Mouse (Mus musculus) WW6 (cell line): ENCODE measurements around the gene Vmn2r56.
"Not testable (repeated sequence)": the region's sequence is repeated elsewhere in the genome, so short reads cannot be mapped to it uniquely, and the experiment has no call there.

Experiments used
- DNase-seq: peaks from one replicate; pipeline ENCODE4 v3.0.0-alpha.2; 2013; ENCODE audit warnings: low read depth, low spot score

Vmn2r56 gene

GRCm38 (mm10) chr7:12734904-12735303 is at the start of gene Vmn2r56:
Vmn2r56 (minus strand) TSS chr7:12735004.
- DNase-seq, result no peak

- peak; percentile 68 for DNase-seq
Measured at GRCm38 (mm10) chr7:12780151-12780830, 45.5 kb upstream of the Vmn2r56 start.

- no peak for DNase-seq
Measured at GRCm38 (mm10) chr7:12779782-12780150, 45.0 kb upstream of the Vmn2r56 start.

- DNase-seq, result no peak
Measured at GRCm38 (mm10) chr7:12779141-12779540, 44.3 kb upstream of the Vmn2r56 start.

- no peak for DNase-seq
Measured at GRCm38 (mm10) chr7:12774606-12775005, 39.8 kb upstream of the Vmn2r56 start.

GRCm38 (mm10) chr7:12774111-12774510 is 39.3 kb upstream of the Vmn2r56 start:
- no peak for DNase-seq

- peak; percentile 16 for DNase-seq
Measured at GRCm38 (mm10) chr7:12749431-12750198, 14.8 kb upstream of the Vmn2r56 start.

- DNase-seq, result not testable (repeated sequence)
Measured at GRCm38 (mm10) chr7:12684903-12685302, 49.9 kb downstream of the Vmn2r56 start, which contains the start of gene Vmn2r55. Vmn2r55 (minus strand) TSS chr7:12685003.

GRCm38 (mm10) chr7:12640219-12640618 is 94.6 kb downstream of the Vmn2r56 start, which contains the start of gene Vmn2r54:
Vmn2r54 (minus strand) TSS chr7:12640319.
- not testable (repeated sequence) for DNase-seq
